Mouse (Mus musculus) small intestine, adult 2 months (tissue): ENCODE measurements around the gene Irf2bpl.

Source experiments
- CTCF ChIP-seq: fragments of 200-500 bp; IDR thresholded peaks from 2 replicates; pipeline ENCODE4 v1.5.1; 2012; ENCODE audit warnings: low read depth, mild to moderate bottlenecking, control low read depth, inconsistent platforms, low read length, moderate library complexity, mixed read lengths; ENCODE audit not compliant: insufficient replicate concordance, insufficient read length; ENCODE audit errors: extremely low read depth
- POLR2A ChIP-seq: fragments of 200-500 bp; IDR thresholded peaks from 2 replicates; pipeline ENCODE4 v1.6.1; 2012; ENCODE audit warnings: low read depth, mild to moderate bottlenecking, control low read depth, inconsistent platforms, low read length, moderate library complexity

- TF ChIP-seq CTCF (no peak), POLR2A (no peak)
Measured at GRCm38 (mm10) chr12:86893326-86894183, 9.0 kb upstream of the Irf2bpl start.
